Mouse (Mus musculus) cortical plate, adult 2 months (tissue): ENCODE results near the gene 1700017B05Rik.

Experiments used
- CTCF ChIP-seq: fragments of 200-500 bp; IDR thresholded peaks from 2 replicates; pipeline ENCODE4 v1.5.1; 2011; ENCODE audit warnings: mild to moderate bottlenecking, control low read depth, low read length; ENCODE audit not compliant: insufficient read depth; ENCODE audit errors: extremely low read depth
- POLR2A ChIP-seq: fragments of 200-500 bp; IDR thresholded peaks from 2 replicates; pipeline ENCODE4 v1.6.1; 2011; ENCODE audit warnings: mild to moderate bottlenecking, low read length, control low read depth; ENCODE audit not compliant: insufficient read depth; ENCODE audit errors: extremely low read depth

- TF ChIP-seq POLR2A, result no peak
- TF ChIP-seq CTCF, result no peak
These were observed 15.2 kb downstream of the 1700017B05Rik start for GRCm38 (mm10) chr9:57247201-57247671.
